Mouse (Mus musculus): Measurements from ENCODE around the gene Tnnc1. TPM values are rescaled to one million over a fixed set of nuclear protein-coding genes. Genes with fewer than 3 reads are reported as not detected.

Tnnc1 gene
- total RNA-seq, 2 experiments from 2014 or later: 2.4 to 2.9 TPM

DNA sequence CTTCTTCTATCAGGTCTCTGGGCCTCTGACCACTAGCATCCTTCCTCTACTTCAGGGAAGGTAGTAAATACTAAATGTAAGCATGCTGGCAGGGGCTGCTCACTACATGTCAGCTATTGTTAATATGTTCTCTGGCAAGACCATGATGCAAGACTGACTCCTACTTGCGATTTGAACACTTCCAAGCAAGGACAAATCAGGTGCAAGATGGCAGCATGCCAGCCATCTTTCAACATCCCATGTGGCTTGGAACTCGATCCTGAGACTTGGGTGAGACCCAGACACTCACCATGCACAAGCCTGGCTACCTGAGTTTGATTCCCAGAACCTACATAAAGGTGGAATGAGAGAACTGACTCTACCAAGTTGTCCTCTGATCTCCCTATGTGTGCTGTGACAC lies 16.2 kb upstream of the Tnnc1 start:
- DNase-seq (ENCODE audit: low spot score in 2 of 2): no peak
- TF ChIP-seq CTCF (conservative IDR thresholded peaks at IDR 0.05): no peak
- no peak overlapping the region for H3K4me3 ChIP-seq
- peak overlapping the region; percentile 84; the same call in 1 of the 2 replicates for H3K27ac ChIP-seq

DNA sequence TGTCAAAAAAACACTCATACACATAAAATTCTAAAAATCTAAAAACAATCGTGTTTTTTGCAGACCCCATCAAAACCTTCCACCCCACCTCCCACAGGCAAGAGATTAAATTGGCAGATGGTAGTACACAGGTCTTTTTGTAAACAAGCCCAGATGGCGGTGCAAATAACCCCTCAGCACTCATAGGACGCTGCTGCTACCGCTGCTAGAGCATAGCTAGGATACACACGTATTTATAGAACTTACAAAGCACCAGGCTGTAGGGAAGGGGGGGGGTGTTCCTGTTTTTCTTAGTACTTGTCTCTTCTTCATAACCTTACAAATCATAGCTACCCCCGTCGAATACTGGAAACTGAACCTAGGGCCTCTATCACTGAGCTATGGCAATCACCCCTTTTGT lies 14.3 kb upstream of the Tnnc1 start:
- DNase-seq (ENCODE audit: low spot score in 2 of 2): no peak

DNA sequence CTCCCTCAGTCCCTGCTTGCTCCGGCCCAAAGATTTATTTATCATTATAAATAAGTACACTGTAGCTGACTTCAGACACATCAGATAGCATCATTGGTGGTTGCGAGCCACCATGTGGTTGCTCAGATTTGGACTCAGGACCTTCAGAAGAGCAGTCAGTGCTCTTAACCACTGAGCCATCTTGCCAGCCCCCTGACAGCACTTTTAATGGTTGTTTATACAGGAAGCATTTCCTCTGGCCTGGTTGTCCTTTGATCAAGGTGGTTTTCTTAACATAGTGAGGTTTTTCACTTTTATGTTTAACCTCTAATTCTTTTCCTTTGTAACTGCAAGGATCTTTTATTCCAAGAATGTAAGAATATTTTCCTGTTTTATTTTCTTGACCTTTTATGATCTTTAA lies 13.7 kb upstream of the Tnnc1 start:
- no peak for TF ChIP-seq CTCF (conservative IDR thresholded peaks at IDR 0.05)
- no peak overlapping the region for H3K4me3 ChIP-seq
- no peak for DNase-seq (ENCODE audit: low spot score in 2 of 2)
- peak overlapping the region; percentile 84 for H3K27ac ChIP-seq

More for the DNA sequence above, 14.3 kb upstream of the Tnnc1 start:
- Histone ChIP-seq H3K27ac (peak overlapping the region; percentile 84), H3K4me3 (no peak overlapping the region)
- no peak for TF ChIP-seq CTCF (conservative IDR thresholded peaks at IDR 0.05)

DNA sequence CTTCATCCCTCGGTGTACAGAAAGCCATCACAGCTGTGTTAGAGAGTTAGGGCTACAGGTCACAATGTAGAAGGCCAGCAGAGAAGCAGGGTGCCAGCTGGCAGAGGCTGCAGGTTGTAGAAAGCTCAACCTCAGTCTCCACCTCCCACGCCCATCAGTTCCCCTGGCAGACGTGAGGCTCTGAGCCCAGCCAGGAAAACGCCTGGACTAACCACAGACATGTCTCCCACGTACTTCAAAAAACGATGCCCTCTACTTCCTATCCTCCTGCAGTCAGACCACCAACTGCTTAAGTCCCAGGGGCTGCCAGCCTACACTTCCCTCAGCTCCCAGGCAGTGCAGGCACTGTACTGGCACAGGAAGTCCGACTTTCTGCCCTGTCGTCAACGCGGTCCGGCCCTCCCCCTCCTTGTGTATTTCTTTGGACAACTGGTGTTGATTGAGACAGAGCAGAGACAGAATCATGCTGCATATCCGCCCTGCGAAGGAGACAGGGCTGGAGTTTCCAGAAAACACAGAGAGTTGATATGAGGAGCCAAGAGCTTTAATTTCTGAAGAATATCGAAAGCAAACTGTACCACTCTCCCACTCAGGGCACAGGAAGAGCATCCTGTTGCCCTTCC lies 13.1 kb upstream of the Tnnc1 start:
- TF ChIP-seq CTCF (conservative IDR thresholded peaks at IDR 0.05): no peak
- Histone ChIP-seq H3K27ac (peak overlapping the region; percentile 84), H3K4me3 (no peak overlapping the region)
- DNase-seq (ENCODE audit: low spot score in 2 of 2): peak in 1 of 2 experiments; percentile 50

DNA sequence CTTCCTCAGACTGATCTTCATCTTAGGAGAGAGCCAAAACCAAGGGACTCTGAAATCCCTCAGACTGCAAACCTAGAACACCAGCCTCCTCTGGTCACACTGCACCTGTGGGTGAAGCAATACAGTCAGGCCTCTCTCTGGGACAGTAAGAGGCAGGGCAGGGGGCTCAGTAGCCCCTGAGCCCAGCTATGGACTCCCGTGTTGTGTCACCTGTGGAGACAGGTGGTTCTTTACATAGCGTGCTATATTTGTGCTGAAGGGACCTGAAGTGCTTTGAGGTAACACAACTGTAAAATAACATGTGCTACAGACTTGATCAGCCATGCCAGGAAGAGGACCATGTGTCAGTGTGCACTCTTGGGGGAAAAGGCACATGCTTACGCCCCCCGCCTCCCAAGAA lies 12.6 kb upstream of the Tnnc1 start:
- H3K4me3 ChIP-seq: no peak overlapping the region
- H3K27ac ChIP-seq: peak overlapping the region; percentile 84
- no peak for TF ChIP-seq CTCF (conservative IDR thresholded peaks at IDR 0.05)
- no peak for DNase-seq (ENCODE audit: low spot score in 2 of 2)

DNA sequence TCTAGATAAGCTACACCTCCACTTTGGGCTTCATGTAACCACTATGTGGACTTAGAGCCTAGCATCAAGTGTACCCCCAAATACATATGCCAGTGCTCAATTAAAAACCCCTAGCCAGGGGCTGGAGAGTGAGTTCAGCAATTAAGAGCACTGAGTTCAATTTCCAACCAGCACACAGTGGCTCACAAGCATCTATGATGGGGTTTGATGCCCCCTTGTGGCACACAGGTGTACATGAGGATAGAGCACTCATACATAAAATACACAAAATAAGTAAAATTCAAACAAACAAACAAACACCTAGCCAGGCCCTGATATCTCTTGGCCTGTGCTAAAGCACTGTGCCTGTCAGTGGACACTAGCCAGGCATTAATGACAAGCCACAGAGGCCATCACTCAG lies 12.1 kb upstream of the Tnnc1 start:
- no peak for DNase-seq (ENCODE audit: low spot score in 2 of 2)
- TF ChIP-seq CTCF (conservative IDR thresholded peaks at IDR 0.05): peak; percentile 89
- H3K27ac ChIP-seq: peak overlapping the region; percentile 84
- H3K4me3 ChIP-seq: no peak overlapping the region

DNA sequence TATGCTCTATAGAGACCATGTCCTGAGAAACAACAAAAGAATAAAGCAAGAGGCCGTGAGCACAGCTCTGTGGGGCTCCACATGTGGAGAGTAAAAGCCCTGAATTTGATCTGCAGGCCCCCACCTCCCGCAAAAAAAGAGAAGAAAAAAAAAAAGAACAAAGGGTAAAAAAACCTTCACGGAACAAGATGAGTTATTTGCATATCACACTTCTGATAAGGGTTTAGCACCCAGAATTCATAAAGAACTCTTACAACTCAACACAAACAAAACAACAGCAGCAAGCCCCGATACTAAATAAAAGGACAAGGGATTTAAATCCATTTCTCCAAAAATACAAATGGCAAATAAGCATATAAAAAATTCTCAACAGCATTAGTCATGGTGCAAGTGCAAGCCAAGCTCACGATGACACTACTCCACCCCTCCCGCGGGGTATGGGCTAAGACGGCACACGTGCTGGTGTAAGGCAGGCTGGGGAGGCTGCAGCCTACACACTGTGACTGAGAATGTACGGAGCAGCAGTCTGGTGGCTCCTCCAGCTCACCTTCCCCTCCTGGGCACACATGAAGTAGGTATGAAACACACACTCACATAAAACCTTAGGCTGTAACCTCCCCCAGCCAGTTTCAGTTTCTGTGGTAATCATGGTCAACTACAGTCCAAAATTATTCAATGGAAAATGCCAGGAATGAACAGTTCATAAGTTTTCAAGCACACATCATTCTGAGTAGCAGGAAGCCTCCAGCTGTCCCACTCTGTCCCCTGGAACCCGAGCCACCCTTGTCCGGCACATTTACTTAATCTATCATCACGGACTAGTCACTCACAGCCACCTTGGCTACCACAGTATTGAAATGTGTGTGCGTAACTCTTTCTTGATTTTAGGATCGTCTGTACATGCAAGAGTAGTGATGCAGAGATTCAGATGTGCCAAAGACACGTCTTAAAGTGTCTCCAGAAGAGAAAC lies 10.3 kb upstream of the Tnnc1 start:
- no peak for TF ChIP-seq CTCF (conservative IDR thresholded peaks at IDR 0.05)
- H3K27ac ChIP-seq: peak overlapping the region; percentile 46; the same call in 1 of the 2 replicates
- peak overlapping the region; percentile 14 for H3K4me3 ChIP-seq
- DNase-seq (ENCODE audit: low spot score in 2 of 2): no peak

DNA sequence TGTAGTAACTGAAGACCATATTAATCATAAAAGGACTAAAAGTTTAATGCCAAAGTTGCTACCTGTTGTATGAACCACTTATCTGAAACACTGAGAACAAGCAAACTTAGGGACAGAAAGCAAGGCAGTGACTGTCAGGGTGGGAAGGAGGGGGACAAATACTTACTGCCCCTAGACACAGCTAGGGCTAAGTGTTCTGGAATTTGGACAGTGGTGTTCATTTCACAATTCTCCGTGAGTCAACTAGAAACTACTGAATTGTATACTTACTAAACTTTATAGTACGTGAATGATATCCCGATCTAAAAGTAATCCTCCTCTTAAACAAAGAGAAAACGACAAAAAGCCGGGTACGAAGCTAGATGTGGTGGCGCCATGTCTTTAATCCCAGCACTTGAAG lies 8.5 kb upstream of the Tnnc1 start:
- H3K27ac ChIP-seq: no peak overlapping the region
- TF ChIP-seq CTCF (conservative IDR thresholded peaks at IDR 0.05): no peak
- H3K4me3 ChIP-seq: no peak overlapping the region
- no peak for DNase-seq (ENCODE audit: low spot score in 2 of 2)

DNA sequence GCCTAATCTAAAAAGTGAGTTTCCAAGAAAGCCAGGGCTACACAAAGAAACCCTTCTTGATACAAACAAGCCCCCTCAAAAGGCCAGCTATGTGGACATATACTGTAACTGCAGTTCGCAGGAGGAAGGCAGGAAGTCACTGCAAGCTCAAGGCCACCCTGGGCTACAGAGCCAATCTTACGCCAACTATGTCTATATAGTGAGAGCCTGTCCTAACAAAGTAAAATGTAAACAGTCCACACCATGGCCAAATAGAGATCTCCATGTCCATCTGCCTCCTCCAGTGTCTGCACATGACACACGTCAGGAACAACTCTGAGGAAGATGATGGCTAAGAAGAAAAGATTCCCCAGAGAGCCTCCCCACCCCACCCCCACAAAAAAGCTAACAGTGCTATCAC lies 8.1 kb upstream of the Tnnc1 start:
- Histone ChIP-seq H3K4me3 (no peak overlapping the region), H3K27ac (no peak overlapping the region)
- TF ChIP-seq CTCF (conservative IDR thresholded peaks at IDR 0.05): 0 out of 2 replicates have a peak, but pooled peaks have one; percentile 20
- no peak for DNase-seq (ENCODE audit: low spot score in 2 of 2)

DNA sequence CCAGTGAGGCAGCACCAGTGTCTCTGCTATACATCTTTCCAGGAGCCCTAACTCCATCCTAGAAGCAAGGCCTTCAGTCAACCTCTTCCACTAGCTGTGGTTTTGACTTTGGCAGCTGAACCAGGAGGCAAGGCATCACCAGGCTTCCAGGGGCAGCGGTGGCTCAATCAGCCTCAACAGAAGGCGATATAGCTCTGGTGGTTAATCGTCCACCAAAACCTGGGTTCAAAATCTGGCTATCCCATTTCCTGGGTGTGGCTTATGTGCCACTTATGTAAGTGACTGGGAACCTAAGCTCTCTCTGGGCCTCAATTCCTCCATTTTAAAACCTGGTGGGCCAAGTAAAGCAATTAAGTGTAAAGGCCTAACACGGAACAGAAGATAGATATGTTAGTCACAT lies 3.3 kb upstream of the Tnnc1 start:
- no peak for DNase-seq (ENCODE audit: low spot score in 2 of 2)
- Histone ChIP-seq H3K4me3 (peak overlapping the region; percentile 83), H3K27ac (peak overlapping the region; percentile 98)
- no peak for TF ChIP-seq CTCF (conservative IDR thresholded peaks at IDR 0.05)

DNA sequence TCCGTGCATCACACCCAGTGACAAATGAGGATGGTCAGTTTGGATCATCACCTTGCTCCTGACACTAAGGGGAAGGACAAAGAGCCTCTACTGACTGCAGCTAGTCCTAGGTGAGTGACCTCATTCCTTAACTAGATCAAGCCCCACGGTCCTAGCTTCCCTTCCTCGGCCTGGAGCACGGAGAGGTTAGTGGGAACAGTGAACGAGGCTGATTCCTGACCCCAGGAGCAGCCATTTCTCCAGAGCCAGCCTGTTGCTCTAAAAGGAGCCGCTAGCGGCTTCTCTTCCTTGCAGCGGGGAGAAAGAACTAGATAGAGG lies 2.9 kb upstream of the Tnnc1 start:
- peak overlapping the region; percentile 83 for H3K4me3 ChIP-seq
- no peak for DNase-seq (ENCODE audit: low spot score in 2 of 2)
- peak overlapping the region; percentile 98 for H3K27ac ChIP-seq
- no peak for TF ChIP-seq CTCF (conservative IDR thresholded peaks at IDR 0.05)

DNA sequence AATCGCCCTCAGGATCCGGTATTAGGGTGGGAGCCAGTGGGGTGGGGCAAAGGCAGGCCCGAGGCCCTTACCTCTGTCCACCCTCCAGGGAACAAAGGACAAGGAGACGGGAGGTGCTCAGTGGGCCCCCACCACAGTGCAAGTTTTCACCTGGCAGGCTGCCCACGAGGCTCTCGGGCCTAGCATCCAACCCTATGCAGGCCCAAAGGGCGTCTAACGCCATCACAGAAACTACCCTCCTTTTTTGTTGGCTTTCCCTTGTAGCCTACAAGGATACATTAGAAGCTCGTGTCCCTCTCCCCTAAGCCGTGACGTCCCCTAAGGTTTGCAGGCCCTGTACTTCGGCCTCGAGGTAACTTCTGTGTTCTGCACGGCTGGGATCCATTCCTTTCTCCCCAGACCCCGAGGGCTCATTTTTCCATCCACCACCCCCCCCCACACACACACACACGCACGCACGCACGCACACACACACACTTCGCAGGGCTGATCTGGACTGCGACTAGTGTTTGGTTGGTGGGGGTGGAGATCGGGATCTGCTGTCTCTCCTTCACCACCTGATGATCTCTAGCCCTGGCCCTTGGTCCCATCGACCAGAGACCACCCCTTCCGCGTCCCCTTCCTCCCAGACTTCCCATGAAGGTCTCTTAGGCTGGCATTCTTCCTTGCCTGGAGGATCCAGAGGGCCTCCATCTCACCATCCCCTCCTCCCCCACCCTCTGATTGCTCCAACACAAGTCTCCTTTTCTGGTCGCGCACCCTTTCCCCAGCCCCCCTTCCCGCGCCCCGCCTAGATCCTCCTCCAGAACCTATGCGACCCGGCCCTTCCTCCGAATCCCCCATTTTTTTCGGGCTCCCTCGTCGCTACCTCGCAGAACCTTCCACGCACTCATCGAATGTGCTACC lies 2.3 kb upstream of the Tnnc1 start:
- peak in 1 of 2 experiments; percentile 35 for DNase-seq (ENCODE audit: low spot score in 2 of 2)

More for the DNA sequence above, 2.3 kb upstream of the Tnnc1 start:
- Histone ChIP-seq H3K27ac (peak overlapping the region; percentile 98), H3K4me3 (peak overlapping the region; percentile 83)
- TF ChIP-seq CTCF (conservative IDR thresholded peaks at IDR 0.05): no peak
